Mouse (Mus musculus) megakaryocyte, embryonic 14.5 days (primary cell): ENCODE results near the gene Hjurp.

Experiments used
- FLI1 ChIP-seq: IDR thresholded peaks from 2 replicates; pipeline ENCODE4 v1.6.1; 2012; ENCODE audit warnings: low read length, inconsistent platforms, mixed read lengths
- GATA1 ChIP-seq: IDR thresholded peaks from 3 replicates; pipeline ENCODE4 v1.6.1; 2012; ENCODE audit warnings: mixed read lengths, low read length, inconsistent platforms, borderline replicate concordance

GRCm38 (mm10) chr1:88234248-88234610 lies 43.2 kb downstream of the Hjurp start:
- no peak for TF ChIP-seq GATA1
- no peak for TF ChIP-seq FLI1
